Mouse (Mus musculus) spleen, postnatal 4 days (tissue): Measurements from ENCODE around the gene Ikzf1.

Experiments used
- DNase-seq, 2 experiments: peaks; one replicate each; pipeline ENCODE4 v3.0.0; 2022; ENCODE audit warnings: low spot score in 2 of 2

Gene Ikzf1

DNA sequence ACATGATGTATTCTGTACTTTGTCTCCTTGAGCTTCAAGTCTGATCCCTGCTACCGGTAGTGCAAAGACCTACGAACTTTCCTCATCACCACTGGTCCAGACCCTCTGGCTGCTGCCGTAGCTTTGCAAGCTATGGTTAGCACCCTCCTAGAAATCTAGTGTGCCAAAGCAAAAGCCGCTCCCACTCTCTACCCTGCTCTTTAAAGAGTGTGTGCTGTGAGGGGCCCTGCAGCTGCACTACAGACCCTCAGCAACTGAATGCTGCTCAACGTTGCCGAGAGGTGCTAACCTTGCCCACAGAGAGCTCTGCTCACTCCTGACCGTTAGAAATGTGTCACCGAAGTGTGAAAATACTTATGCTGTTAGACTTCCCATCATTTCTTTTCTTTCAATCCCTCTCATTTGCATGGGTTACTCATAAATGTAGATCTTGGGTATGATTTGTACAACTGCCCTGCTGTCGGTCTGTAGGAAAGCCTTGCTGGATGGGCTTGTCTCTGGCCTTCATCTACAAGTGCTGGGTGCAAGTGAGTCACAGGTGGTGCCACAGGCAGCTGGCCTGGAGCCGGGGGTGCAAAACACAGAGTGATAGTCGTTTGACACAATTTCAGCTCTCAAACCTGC, 40.6 kb downstream of the Ikzf1 start:
- no peak for DNase-seq

- no peak for DNase-seq
Observed at GRCm38 (mm10) chr11:11725876-11726525, 41.2 kb downstream of the Ikzf1 start.

DNA sequence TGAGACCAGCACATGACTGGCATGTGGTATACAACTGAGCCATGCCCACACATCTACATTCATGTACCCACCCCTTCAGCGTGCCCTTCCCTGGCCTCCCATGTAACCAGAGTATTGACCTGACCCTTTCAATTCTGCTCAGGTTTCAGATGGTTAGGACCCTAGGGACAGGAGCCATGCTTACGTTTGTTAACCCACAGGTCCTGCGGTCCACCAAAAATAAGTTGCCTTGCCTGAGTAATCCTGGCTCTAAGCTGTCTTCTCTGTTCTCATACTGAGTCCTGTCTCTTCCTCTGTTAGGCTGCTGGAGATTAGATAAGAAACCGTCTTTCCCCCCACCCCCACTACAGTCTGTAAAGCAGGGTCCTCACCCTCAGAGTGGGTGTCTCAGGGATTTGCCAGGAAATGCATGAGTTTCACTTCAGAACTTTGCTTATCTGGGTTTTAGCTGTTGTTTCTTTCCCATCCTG, 42.0 kb downstream of the Ikzf1 start:
- DNase-seq: no peak

GRCm38 (mm10) chr11:11727936-11728556, 43.2 kb downstream of the Ikzf1 start:
- no peak for DNase-seq

- peak; percentile 76 to 78 for DNase-seq
Observed at GRCm38 (mm10) chr11:11729216-11729615, 44.4 kb downstream of the Ikzf1 start.

GRCm38 (mm10) chr11:11730062-11730461, 45.3 kb downstream of the Ikzf1 start:
- no peak for DNase-seq

DNA sequence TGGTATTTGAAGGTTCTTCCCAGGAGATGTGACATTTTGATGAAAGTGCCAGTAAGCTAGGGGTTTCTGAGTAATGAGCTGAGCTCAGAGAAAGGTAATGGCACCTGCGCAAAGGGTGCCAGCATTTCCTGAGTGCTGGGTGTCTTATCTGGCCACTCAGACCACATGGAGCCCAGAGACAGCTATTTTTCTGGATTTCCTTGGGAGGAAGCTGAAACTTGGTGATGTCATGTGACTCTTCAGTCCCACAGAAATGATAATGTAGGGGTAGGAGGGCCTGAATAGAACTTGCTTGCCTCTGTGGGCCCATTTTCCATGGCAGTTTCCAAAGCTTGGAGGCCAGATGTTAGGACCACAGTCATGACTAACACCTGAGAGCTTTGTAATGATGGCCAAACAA, 46.9 kb downstream of the Ikzf1 start:
- no peak for DNase-seq

DNA sequence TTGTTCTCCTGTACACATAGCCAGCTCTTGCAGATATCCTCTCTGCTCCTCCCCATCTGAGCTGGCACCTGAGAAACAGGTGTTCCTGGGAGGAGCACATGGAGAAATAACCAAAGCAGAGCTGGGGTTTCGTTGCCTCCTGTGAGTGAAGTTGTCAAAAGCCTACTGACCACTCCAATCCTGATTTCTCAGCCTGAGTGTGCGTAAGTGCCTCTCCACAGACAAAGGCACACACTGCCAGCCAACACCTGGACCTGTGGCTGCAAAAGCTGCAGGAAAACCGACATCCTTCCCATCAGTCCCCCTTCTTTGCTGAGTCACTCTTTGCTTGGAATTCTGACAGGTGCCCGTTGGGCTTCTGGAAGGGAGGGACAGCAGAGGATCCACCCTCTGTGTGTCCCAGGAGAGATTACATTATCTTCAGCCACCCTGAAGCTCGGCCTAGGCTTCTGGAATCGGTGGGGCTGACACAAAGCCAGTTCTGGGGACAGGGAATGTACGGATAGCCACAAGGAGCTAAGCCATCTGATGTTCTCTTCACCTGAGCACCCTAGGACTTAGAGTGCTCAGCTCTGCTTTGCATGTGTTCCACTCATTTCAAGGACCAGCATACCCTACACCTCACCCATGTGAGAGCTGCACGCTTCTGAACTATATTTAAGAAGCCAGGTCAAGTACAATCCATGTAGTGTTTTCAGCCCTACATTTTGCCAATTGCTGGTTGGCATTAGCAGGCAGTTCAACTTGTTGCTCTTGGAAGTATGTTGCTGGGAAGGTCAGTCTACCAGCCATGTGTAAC, 48.4 kb downstream of the Ikzf1 start:
- peak; percentile 68 to 72 for DNase-seq

DNA sequence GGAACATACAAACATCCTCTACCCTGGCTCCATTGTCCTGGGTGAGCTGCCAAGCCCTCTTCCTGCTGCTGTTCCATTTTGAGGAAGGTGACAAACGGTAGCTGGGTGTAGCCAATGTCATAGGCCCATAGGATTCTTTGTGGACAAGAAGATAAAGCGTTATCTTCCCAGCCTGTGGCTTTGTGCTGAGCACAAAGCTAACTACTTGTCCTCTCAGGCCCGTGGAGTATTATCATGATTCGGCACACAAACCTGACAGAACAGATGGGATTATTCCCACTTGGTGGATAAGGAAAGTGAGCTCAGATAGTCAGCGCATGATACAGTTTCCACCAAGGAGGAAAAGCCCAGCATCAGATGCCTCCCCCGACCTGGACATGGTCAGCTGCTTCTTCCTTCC, 50.4 kb downstream of the Ikzf1 start:
- no peak for DNase-seq

- DNase-seq: no peak
Observed at GRCm38 (mm10) chr11:11736948-11737347, 52.1 kb downstream of the Ikzf1 start.

GRCm38 (mm10) chr11:11737562-11737961, 52.8 kb downstream of the Ikzf1 start:
- DNase-seq: no peak

DNA sequence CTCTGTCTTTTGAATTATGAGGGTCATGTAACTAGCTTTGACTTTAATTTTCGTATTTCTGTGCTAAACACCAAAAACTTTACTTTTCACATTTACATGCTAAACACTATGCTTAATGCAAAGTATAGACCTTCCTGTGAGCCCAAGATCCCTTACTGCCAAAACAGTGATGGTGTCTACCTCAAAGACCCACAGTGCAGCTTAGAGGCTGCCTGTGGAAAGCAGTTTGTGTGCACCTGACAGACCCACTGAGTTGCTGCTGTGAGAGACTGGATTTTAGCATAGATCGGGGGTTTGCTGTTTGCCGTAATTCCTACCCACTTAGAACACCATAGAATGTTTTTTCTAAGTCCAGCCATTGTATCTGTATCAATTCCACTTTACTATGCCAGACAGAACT, 54.3 kb downstream of the Ikzf1 start:
- no peak for DNase-seq

DNA sequence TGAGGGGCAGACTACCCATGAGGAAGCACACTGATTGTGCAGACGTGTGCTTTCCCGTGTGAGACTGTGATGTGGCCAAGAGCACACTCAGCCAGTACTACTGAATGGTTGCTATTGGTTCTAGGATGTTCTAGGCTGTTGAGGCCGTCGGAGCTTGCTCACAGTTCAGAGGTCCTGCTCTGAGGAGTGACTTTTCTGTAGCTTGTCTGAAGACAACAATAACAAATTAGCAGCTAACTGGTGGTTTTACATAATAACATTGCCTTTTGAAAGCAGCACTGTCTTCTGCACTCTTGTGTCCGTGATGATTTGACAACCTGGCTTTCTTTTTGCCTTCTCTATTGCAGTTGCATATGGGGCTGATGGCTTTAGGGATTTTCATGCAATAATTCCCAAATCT, 55.8 kb downstream of the Ikzf1 start:
- DNase-seq: no peak

DNA sequence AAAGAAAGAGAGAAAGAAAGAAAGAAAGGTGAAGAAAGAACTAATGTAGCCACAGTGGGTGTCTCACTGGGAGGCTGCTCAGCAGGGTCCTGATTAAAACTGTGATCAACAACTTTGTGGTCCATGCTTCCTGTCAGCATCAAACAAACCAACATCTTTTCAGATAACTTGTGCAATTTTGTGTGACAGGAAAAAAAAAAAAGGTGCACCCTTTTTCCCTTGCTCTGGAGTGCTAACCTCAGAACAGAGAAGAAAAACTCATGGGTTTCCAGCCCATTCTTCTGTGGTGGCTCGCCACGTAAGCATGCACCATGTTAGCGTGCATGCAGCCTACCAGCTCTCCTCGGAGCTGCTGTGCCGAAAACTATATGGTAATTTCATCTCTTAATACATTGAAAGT, 56.8 kb downstream of the Ikzf1 start:
- no peak for DNase-seq

DNA sequence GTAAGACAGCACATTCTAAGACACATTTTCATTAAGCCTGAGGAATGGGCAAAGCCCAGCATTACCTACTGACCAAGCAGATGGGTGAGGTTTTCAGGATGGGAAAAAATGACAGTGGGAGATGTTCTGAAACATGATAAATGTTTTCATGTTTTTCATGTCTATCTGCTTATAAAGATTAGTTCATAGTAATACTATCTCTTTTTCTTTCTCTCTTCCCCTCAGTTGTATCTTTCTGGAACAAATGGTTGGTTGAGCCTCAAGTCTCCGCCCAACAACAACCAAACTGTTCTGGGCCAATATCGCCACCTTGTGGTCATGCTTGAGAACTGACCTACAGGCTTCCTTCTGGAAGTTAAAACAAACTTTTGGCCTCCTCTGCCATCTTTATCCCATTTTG, 57.8 kb downstream of the Ikzf1 start:
- peak; percentile 81 to 92 for DNase-seq

DNA sequence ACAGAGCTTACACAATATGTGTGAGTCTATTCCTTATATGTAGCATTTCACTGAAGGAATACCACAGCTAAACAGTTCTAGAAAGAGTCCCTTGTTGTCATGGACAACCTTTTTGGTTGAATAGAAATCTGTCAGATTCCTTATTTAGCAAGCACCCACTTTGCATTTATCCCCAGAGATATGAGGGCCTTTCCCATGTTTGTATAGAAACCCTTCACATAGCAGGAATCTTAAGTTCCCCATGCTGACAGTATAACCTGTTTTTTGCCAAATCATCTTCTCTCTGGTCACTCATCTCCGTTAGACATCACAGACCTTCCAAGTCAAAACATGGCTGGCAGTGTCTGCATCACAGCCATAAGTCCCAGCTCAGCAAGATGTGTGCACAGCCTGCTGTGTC, 59.4 kb downstream of the Ikzf1 start:
- no peak for DNase-seq

DNA sequence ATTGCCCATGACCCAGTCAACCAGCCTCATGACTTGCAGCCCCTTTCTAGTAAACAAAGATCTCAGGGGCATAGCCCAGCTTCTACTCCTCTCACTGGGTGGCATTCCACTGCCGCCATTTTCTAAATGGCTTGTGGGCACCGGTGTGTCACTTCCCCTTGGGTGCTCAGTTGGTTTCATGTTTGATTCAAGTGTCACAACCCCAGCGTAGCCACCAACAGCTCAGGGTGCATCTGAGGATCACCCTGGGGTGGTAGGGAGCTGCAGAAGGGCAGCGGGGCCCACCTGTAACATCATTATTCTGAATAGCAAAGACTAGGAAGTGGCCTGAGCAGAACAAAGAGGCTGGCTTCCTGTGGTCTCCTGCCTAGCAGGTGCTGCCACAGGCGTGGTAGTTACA, 66.3 kb downstream of the Ikzf1 start:
- DNase-seq: no peak

GRCm38 (mm10) chr11:11752859-11753258, 68.1 kb downstream of the Ikzf1 start:
- no peak for DNase-seq

DNA sequence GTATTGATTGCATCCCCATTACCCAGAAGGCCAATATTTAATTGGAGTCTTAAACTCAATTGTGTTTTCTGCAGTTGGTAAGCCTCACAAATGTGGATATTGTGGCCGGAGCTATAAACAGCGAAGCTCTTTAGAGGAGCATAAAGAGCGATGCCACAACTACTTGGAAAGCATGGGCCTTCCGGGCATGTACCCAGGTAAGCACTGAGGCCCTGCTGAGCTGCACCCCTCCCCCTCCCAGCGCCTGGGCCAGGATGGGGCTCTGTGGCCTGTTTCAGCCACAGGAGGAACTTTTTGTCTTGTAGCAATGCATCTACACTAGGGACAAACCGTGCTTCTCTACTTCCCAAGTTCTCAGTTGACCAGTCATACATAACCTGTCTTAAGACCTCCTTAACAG, 73.3 kb downstream of the Ikzf1 start:
- DNase-seq: no peak

DNA sequence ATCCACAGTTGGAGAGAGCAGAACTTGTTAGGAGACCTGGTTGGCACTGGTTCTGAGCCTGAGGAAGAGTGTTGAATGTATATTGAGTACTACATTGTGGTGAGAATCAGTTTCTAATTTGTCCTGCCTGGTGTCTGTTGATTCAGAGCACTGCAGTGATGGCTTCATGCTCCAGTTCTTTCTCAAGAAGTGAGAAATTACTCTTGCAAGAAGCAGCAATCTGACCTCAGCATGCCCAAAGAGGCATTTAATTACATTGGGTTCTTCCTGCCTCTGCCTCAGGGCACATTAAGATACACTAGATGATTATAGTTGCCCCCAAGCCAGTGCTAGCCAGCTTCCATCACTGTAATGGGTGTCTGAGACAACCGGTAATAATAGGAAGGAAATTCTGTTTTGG, 74.1 kb downstream of the Ikzf1 start:
- DNase-seq: no peak

DNA sequence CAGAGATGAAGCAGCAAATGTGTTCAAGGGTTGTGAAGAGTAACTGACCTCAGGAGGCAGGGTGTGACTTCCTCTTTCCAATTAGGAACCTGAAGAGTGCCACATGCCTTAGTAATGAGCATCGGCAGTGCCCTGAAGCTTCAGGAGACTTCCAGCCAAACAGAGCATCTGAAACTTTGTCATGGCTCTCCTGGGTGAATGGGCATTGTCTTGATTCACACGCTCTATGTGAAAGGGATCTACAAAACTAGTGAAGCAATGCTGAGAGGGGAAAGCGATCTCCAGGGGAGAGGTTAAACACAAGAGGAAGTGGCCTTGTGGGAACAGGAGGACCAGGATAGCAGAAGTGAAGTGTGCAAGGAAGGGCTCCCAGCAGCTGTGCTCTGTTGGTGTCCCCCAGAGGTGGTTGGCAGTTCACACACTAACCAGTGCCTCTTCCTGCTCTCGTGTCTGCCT, 78.4 kb downstream of the Ikzf1 start:
- no peak for DNase-seq

DNA sequence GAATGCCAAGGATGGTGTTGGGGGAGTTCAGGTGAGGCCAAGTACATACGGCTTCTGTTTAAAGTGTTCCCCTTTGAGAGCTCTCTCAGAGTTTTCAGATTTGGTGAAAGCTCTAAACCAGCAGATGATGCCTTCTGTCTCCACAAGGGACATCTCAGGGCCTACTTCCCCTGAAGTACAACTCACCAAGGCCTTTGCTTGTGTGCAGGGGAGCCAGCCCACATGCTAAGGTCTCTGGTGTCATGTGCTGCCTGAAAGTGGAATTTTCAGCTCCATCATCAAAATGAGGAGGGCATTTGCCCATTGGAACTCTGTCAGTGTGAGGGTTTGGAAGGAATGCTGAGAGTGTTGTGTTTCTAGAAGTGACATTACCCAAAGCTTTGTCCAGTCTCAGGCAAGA, 80.6 kb downstream of the Ikzf1 start:
- no peak for DNase-seq
